Mouse (Mus musculus) ovary, postnatal 14 days (tissue): ENCODE results near the gene Scnn1a.

Experiments used
- DNase-seq: peaks from one replicate; pipeline ENCODE4 v3.0.0; 2022; ENCODE audit warnings: low spot score

Gene Scnn1a

DNA sequence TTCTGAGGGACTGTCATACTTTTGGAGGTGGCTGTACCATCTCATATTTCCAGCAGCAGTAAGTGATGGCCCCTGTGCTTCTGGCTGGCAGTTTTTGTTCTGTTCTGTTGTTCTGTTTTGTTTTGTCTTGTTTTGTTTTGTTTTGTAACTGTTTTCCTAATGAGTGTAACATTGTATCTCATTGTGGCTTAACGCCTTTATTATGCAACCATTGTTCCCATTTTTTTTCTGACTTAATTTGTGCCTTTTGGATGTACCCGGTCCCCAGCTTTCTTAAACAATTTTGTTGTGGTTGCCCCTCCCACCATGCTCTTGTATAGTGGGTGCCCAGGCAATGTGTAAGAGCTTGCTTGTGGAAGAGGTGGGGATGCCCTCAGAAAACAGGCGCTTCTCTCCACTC is 21.7 kb downstream of the Scnn1a start:
- no peak for DNase-seq

DNA sequence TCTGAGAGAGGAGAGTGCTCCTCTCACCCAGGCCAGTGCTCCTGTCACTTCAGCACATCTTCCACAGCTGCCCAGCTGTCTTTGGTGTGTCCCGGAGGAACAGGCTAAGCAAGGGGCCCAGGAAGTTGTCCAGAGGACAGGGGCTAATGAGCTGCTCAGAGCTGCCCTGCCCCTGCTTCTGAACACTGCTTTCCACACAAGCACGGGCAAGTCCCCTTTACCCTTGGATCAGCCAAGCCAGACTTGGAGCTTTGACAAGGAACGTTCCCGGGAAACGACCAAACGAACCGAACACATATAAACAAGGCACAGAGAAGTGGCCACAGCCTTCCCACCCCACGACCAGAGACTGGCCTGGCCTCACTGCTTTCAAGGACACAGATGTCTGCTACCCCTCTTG is 23.6 kb downstream of the Scnn1a start:
- no peak for DNase-seq

DNA sequence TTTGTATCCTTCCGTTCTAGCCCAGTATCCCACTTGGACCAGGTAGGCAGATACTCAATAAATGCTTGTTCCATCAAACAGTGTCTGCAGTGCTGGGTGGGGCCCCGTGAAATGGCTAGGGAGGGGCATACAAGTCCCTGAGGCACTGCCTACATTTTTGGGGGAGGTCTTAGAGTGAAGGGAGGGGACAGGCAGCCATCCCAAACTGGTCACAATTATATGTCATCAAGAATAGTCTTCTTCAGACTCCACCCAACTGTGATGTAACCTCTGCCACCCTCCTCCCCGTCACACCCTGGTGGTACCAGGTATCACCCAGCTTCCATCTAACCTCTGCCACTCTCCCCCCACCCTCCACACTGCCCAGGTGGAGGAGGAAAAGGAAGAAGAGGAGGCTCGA is 24.4 kb downstream of the Scnn1a start:
- no peak for DNase-seq

DNA sequence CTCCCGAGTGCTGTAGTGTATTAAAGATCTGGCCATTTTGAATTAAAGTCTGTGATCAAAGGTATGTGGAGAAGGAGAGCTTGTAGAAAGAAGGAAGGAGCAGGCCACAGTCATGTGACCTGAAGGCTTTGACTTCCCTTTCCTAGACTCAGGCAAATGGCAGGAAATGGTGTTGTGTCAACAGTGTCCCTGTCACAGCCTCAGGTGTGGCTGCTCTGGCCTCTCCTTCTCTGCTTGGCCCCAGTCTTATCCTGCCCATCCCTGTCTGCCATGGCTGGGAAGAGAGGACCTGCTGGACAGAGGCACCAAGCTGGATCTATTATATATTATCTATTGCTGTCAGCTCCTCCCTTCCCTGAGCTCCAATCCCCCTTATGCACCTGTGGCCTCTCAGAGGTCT is 25.2 kb downstream of the Scnn1a start:
- DNase-seq = no peak

DNA sequence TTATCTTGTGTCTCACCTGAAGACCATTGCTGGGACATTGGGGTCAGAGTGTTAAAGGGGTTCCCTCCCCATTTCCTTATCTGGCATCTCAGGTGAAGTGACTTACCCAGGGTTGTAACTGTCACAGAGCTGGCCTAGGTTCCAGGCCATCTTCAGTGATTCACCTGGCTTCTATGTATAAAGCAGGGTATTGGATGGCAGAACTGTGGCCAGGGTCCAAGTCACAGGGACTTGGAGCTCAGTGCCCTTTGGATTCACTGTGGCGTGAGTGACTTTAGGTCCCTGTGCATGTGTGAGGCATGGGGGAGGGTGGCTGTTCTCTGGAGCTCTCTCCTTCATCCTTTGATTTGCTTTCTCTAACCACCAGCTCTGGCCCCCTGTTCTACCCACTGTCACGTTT is 25.6 kb downstream of the Scnn1a start:
- no peak for DNase-seq

DNA sequence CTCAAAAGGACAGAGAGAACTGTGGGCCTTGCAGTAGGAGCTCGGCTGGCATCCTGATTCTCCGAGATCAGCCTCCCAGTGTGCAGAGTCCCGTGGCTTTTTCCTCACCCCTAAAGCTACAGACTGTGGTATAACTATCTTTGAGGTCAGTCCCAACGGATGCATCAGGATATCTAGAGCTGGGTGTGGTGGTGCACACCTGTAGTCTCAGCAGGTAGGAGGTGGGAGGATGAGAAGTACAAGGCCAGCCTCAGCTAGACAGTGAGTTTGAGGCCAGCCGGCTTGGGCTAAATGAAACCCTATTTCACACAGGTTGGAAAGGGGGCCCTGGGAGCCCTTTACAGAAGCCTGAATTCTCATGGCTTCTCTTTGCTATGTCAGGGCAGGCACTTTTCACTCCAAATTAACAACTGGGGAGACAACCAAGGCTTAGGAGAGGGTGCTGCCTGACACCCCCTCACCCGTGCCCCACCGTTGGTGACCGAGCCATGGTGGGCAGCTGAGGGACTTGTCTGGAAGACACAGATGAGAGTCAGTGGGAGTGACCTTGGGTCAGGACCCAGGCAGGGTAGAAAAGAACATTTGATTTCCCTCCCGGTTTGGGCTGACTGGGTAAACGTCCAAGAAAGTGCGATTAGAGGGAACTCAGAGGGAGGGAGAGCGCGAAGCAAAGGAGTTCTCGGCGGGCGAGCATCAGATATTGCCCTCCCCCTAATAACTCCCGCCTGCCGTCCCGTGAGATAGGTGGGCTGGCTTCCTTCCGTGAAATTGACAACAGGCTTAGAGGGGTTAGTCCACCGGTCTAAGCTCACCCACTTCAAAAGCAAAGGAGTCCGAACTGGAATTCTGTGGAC is 28.5 kb downstream of the Scnn1a start, which contains the start of gene Tnfrsf1a:
Gene Tnfrsf1a (plus strand): TSS at position 642 of the 854 bp plus-strand sequence.
- DNase-seq = no peak

DNA sequence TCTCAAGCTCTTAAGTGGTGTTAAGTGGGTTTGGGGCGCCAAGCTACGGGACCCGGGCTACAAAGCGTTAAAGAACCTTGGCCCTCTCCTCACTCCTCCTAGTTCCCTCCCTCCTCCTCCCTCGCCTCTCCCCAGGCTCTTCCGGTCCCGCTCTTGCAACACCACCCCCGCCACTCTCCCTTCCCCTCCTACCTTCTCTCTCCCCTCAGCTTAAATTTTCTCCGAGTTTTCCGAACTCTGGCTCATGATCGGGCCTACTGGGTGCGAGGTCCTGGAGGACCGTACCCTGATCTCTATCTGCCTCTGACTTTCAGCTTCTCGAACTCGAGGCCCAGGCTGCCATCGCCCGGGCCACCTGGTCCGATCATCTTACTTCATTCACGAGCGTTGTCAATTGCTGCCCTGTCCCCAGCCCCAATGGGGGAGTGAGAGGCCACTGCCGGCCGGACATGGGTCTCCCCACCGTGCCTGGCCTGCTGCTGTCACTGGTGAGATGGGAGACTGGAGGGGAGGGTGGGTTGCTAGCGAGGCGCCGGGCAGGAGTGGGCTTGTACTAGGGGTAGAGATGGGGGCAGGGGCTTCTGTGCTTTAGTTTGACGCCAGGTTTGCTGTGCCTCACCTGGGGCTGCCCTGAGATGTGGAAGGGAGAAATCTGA is 29.2 kb downstream of the Scnn1a start:
- no peak for DNase-seq

DNA sequence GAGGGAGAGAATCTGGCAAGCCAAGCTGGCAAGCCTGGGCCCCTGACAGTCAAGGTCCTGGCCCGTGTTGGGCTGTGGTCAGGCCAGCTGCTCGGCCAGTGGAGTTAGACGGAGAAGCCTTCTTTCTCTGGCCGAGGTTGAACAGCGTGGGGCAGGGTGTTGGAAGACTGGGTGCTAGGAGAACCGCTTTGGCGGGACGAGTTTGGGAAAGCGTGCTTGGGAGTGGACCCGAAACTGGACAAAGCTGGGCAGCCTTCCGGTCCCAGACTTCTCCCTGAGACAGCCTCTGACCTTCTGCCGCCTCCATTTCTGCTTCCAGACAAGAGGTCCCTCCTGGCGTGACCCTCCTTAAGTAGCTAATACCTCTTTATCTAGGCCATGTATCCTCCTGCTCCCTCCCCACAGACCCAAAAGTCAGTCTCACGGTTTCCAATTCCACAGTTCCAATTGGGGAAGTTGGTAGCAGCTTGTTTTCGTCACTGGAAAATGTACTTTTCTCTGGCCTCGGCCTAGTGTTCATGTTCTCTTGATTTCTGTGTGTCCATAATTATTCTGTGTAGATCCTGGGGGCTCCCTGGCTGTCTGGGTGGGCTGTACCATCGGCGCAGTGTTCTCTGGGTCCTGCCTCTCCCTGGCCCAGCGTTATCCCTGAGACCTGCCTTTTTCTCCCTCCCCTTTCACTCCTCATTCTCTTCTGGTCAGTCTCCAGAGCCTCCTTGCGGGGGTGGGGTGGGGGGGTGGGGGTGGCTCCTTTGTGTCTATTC is 30.0 kb downstream of the Scnn1a start:
- DNase-seq = no peak

DNA sequence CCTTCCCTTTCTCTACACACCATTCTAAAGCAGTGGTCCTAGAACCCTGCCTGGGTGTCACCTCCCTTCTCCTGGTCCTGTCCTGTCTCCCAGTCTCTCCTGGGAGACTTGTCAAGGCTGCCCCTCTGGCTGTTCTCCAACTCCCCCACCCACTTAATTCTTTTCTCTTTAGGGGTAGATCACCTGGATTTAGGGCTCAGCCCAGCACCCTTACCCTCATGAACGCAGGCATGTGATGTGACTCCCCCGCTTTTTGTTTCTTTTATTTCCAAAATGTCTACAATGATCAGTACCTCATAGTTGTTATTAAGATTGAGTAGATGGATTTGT is 30.5 kb downstream of the Scnn1a start:
- no peak for DNase-seq

DNA sequence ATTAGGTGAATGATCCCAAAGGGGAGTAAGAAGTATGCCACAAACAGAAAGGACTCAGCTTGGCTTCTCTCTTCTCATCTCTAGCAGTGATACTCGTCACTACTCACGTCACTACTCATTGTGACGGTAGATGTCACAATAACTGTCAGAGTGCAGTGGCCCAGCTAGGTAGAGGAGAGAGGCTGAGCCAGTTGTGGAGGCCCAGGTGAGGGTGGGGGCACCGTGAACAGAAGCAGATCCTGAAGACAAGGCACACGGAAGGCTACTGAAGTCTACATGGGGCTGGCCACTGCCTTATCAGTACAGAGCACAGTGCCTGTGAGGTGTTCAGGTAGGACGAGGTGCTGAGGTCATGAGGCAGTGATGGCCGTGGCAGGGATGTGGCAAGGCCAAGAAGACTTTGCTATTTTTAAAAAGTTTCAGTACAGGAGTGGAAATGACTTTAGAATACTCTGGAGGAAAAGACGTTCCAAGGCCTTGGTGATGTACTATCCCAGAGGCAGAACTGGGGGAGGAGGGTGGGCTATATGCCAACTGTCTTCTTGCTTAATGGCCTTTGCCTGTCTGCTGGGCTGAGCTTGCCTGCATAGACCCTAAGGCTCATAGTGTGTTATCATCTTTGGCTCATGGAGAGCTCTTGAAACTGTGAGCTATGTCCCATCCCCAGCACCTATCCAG is 31.0 kb downstream of the Scnn1a start:
- no peak for DNase-seq

DNA sequence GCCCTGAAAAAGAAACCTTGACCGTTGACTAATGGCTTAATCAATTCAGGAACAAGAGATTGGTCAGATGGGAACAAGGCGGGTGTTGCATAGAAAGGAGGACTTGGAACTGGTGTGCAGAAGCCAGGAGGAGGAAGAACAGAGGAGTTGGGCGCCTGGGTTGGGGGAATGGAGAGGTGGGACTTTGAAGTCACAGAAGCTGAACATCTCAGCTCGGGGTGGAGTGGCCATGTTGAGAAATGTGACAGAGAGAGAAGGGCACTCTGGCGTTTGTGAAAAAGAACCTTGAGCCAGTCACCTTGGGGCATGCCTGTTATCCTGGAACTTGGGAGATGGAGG is 31.6 kb downstream of the Scnn1a start:
- DNase-seq = no peak

DNA sequence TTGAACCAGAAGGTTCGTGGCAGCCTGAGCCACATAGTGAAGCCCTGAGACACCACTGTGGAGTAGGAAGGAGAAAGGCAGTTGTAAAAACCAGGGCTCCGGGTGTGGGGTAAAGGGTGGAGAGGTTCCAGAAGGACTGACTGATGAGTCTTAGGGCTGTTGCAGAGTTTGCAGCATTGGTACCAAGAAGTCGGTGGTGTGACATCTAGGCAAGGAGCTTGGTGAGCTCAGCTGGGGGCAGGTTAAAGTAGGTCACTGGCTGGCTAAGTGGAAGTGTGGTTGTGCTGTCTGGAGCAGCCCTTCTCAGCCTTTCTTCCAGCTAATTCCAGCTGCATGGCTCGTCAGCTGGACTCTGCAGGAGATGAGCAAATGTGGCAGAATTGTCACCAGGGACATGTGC is 32.4 kb downstream of the Scnn1a start:
- no peak for DNase-seq

DNA sequence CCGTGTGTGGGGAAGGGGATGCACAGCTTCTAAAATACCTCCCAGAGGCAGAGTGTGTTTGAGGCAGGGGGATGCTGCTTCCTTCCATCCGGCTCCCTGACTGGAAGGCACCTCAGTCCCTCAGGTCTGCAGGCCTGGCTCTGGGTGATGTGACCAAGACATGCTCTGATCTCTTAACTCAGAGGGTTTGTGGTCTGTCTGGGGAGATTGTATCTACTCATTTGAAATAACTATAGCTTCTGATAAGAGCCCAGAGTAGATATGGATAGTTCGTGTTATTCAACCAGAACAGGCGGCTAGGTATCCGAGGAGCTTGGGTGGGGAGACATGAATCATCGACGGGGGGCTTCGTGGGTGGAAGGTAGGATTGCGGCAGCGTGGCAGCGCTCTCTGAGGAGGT is 32.8 kb downstream of the Scnn1a start:
- DNase-seq = no peak

DNA sequence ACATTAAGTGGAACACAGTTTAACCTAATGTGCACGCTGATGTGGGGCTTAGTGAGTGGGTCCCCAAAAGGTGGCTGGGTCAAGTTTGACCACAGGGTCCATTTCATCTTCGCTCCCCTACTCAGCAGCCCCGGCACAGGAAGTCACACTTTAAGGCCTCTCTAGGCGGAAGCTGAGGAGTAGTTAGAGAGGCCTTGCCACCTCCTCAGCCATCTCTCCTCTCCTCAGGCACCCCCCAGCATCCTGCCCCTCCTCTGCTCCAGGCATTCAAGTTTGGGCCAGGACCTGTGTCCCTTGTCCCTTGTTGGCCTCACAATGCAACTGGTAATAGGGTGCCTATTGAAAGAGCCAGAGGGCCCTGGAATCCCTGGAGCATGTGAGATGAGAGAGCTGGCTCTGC is 33.2 kb downstream of the Scnn1a start:
- no peak for DNase-seq

DNA sequence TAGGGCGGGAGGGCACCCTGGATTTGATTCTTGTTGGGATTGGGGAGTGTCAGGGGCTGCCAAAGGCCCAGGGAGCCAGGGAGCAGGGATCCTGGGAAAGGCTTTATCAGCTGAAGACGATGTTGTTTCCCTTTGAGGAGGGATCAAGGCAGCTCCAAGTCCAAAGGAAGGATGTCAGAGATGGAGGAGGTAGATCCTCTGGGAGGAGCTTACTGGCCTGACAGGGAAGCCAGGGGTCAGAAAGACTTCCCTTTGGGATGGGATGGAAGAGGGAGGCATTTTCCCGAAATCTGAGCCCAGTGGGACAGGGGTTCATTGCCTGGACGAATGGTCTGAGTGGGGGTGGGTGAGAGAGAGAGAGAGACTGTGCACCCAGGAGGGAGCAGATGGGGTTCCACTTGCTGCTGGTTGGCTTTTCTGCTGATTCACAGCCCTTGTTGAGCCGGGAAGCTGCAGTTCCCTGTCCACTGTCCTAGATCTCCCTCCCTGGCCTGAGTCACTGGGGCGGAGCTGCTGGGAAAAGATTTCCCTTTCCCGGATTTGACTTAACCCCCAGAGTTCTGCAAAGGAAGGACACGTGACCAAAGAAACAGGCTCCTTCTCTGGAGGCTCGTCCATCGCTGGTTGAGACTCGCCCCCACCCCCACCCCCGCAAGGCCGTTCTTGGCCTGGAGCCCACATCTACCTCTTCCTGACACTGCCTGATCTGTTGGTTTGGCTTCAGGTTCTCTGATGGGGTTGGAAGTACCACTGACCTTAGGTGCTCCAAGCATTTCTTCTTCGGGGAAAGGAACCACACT is 34.1 kb downstream of the Scnn1a start:
- no peak for DNase-seq

DNA sequence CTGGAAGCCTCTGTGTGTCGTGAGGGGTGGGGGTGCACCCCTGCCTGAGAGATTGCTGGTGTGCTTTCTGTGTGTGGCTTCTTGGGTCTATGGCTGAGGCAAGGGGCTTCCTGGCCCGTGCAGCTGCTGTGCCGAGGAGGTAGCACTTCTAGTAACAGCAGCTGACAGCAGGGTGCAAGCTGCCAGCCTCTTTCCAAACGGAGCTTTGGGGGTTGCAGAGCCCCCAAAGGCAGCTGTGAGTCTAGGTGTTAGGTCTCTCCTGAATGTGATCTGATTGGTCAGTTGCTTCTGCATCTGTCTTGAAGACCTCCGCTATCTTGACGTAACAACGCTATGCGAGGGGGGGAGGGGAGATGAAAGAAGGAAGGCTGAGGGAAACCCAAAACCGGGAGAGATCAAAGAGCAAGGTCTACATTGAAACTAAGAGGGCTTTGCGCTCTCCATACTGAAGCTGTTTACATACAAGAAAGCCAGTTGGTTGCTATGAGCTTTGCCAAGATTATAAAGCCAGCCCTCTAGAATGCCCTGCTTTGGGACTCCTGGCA is 34.8 kb downstream of the Scnn1a start:
- no peak for DNase-seq

DNA sequence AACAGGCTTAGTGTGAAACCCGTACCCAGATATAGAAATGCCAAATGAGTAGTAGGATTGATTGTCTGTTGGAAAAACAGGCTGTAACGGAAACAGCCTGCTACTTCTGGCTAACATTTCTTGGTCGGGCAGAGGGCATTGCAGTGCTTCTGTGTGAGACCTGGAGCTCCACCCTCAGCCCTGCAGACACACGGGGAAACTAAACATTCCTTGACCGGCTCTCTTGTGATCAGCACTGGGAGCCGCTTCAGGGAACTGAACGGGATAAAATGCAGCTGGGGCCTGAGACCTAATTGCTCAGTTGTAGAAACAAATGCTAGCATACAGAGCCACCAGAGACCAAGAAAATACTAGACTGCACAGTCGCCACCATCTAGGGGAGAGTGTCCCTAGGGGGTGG is 35.8 kb downstream of the Scnn1a start:
- DNase-seq = no peak

DNA sequence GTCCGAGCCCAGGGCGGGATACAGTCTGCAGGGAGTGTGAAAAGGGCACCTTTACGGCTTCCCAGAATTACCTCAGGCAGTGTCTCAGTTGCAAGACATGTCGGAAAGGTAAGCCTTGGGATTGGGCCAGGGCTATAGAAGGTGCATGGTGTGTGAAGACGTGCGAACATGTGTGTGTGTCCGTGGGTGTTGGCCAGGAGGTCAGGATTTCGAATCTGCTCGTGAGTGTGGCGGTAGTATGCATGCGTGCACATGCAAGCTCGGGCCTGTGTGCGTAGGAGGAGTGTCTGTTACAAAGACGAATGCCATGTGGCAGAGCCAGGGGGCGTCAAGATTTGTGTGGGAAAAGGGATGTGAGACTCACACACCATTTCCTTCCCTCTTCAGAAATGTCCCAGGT is 36.9 kb downstream of the Scnn1a start:
- DNase-seq = no peak

DNA sequence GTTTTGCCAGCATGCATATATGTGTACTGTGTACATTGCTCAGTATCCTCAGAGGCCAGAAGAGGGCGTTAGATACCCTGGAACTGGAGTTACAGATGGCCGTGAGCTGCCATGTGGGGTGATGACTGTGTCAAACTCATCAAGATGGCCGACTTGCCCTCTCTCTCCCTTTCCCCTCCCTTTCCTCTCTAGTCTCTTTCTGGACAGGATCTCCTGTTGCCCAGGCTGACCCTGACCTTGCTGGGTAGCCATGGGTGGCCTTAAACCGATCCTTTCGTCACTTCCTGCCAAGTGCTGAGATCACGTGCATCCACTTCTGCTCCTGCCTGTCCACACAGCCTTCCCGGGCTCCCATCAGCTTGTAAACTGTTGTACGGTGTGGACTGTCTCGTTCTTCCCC is 39.5 kb downstream of the Scnn1a start:
- DNase-seq = no peak

DNA sequence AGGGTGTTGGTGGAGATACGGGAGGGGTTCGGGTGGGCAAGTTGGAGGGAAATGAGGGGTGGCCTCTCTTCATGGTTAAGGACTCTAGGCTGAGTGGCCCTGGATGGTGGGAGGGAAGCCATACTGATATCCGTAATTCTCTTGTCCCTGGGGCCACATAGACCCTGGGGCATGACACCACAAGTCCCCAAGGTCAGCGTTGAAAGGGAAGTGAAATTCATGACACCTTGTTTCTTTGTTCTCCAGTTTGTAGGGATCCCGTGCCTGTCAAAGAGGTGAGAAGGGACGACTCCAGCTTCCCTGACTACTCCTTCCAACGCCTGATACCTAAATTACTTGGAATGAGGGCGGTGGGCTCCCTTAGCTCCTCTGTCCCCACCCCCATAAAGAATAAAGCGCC is 40.4 kb downstream of the Scnn1a start:
- DNase-seq = no peak

DNA sequence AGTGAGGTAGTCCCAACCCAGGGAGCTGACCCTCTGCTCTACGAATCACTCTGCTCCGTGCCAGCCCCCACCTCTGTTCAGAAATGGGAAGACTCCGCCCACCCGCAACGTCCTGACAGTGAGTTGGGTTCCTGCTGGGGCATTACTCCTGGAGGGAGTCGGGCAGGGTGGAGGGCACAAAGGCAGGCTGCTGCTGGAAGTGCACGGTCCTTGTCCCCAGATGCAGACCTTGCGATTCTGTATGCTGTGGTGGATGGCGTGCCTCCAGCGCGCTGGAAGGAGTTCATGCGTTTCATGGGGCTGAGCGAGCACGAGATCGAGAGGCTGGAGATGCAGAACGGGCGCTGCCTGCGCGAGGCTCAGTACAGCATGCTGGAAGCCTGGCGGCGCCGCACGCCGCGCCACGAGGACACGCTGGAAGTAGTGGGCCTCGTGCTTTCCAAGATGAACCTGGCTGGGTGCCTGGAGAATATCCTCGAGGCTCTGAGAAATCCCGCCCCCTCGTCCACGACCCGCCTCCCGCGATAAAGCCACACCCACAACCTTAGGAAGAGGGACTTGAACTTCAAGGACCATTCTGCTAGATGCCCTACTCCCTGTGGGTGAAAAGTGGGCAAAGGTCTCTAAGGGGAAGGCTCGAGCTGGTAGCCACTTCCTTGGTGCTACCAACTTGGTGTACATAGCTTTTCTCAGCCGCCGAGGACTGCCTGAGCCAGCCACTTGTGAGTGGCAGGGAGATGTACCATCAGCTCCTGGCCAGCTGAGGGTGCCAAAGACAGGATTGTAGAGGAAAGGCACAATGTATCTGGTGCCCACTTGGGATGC is 41.2 kb downstream of the Scnn1a start:
- no peak for DNase-seq
